Mouse (Mus musculus) T-helper 2 cell (primary cell): ENCODE measurements at regions not wholly inside any gene's neighbourhood (a gene's known extent, or its start where the extent isn't known, plus 50 kb on each side); places are given as distances from the start of the nearest gene placed in this dataset.

Experiments used
- in situ Hi-C: fragments of 300-600 bp; cut with MboI, MseI; formaldehyde crosslinking; loops from one replicate; pipeline ENCODE4 v1.15.1; 2025; ENCODE audit warnings: high pct_unique_total_duplicates

GRCm38 (mm10) chr2:124948263-124948781 lies 119.6 kb upstream of the Slc24a5 start:
- in situ Hi-C loops: no loop called here

DNA sequence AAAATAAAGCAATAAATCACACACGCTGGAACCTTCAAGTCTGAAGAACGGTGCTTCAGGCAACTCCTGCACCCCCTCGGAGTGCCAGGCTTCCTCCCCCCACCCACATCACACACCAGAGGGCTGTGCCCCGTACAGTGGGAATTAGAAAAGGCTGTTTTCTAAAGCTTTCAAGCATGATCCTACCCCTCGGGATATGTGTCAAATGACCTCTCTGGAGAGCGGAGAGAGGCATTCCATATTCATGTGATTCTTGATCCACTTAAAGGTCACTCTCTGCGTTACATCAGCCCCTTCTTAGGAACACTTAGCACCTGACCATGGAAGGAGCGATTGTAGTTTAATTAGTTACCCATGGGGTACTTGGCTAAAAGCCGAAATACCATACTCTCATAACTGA lies 119.1 kb upstream of the Slc24a5 start:
- in situ Hi-C loops: no loop called here

DNA sequence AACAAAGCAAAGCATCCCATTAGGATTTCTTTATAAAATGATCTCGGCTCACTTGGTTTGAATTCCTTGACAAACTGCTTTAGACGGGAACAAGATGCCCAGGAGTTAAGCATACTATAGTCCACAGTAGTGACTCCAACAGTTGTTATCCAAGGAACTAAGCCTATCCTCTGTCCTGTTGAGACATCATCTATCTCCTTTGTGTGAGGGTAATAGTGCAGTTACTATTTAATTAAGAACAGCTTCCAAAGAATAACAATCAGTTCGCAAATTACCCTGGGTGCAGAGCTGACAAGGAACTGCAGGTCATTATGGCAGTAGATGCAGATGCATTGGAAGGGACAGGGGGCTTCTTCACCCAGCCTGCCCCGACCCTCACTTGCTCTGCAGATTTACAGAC lies 115.7 kb upstream of the Slc24a5 start:
- in situ Hi-C loops: no loop called here

DNA sequence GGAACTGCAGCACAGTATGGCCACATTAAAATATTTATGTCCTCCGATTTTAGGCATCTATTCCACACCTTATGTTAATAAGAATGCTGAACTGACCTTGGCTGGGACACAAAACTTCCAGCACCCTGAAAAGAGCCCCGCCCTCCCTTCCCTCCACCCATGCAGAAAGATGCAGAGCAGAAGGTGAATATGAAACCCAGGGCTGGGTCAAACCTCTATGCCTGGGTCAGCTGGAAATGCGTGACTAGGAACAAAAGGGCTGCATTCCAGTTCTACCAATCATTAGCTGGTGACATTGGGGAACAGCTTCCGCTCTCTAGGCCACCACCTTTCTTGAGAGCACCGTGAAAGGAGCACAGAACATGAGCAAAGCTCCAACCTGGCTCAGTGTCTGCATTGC lies 114.9 kb upstream of the Slc24a5 start:
- in situ Hi-C loops: no loop called here

DNA sequence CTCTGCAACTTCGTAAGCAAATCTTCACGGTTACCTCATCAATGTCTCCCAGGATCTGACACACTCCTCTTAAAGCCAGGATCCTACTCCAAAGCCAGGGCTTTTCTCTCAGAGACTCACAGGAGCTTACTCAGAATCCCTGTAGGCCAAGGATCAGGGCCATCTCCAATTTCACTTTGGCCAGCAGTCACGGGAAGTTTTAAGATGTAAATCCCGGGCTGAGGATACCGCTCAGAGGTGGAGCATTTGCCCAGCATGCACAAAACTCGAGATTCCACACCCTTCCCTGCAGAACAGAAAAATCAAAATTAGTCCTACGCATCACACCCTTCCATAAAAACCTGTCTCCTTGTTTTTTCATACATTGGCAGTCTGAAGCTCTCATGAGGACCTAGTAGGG lies 112.1 kb upstream of the Slc24a5 start:
- in situ Hi-C loops: no loop called here

- in situ Hi-C loops: no loop called here
Observed at GRCm38 (mm10) chr2:124959431-124959830, 108.5 kb upstream of the Slc24a5 start.

GRCm38 (mm10) chr2:124971826-124972749 lies 95.8 kb upstream of the Slc24a5 start:
- in situ Hi-C loops: no loop called here

DNA sequence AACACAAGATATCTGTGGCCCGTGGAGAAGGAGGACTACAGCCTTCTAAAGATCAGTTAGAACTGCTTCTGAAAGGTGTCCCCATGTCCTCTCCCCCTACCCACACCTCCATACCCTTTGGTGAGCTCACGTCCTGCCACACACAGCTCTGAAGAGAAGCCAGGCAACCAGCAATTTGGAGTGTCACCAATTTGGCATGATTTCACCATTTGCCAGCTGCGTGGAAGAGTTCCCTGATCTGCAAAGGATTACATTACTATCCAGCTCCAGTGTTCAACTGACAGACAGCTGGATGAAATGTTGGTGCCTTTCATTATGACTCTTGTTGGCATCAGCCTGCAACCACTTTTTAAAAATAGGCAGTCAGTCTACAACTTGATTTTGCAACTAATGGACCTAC lies 92.8 kb upstream of the Slc24a5 start:
- in situ Hi-C loops: no loop called here

DNA sequence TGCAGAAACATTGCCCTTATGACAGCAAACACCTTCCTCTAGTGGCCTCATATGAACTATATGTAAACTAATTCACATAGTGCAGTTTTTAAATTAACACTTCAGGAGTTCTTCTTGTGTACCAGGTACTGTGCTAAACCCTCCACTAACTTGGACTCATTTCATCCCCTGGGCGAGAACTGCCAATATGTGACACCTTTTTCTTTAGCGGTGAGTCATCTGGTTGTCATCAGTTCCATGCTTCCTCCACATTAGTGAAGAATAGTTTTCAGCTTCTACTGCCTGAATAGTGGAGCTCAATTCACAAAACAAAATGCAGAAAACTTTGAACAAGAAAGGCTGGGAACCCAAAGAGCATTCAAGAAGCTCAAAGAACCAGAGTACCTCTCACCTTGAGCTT lies 76.9 kb upstream of the Slc24a5 start:
- in situ Hi-C loops: no loop called here

GRCm38 (mm10) chr2:125015007-125015406 lies 52.9 kb upstream of the Slc24a5 start:
- in situ Hi-C loops: no loop called here

DNA sequence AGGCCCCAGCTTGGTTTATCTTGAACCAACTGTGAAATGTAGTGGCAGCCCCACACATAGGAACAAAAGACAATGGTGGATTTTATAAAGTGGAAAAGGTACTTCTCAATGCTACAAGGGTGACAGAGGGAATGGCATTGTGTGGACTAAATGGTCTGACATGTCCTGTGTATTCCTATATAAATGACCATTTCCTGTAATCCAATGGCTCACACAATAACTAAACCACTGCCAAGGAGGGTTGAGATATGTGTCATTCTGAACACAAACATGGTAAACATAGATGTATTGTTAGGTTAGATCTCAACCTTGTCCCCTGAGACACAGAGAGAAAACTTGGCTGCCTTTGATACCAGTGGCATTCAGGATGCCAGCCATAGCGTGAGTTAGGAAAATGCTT lies 51.0 kb upstream of the Slc24a5 start:
- in situ Hi-C loops: no loop called here
